7 mouse cellular contexts compared by ENCODE assay signal in genomic region chr5:90891464-90891813, GRCm38 (mm10). TPM values are rescaled to one million over a fixed set of nuclear protein-coding genes. Genes with fewer than 3 reads are reported as not detected.
DNase-seq lines count a peak whose midpoint lies in the region; ATAC-seq lines count a peak whose summit lies in the region.

No protein-coding gene starts in this region.

- no peak for ATAC-seq in lung, embryonic 15.5 days (ENCODE audit: borderline replicate concordance, extremely low read depth, low FRiP score, low TSS enrichment)
- ATAC-seq in forebrain, embryonic 14.5 days, result peak; percentile 27
- no peak for ATAC-seq in limb, embryonic 13.5 days (ENCODE audit: low FRiP score, low read depth)
- no peak; the same call in 1 of the 2 replicates for ATAC-seq in stomach, embryonic 14.5 days (ENCODE audit: insufficient number of reproducible peaks, insufficient read depth, low FRiP score, low read depth)

- no peak overlapping the region for H3K27ac ChIP-seq in lung, embryonic 15.5 days
- H3K27ac ChIP-seq in forebrain, embryonic 14.5 days (ENCODE audit: low read depth, low read length), result no peak overlapping the region
- H3K27ac ChIP-seq in limb, embryonic 13.5 days, result no peak overlapping the region; the same call in 1 of the 2 replicates
- no peak overlapping the region for H3K27ac ChIP-seq in stomach, embryonic 14.5 days (ENCODE audit: low read length)

- no peaks in the 10 kb centered on the region for H3K36me3 ChIP-seq in lung, embryonic 15.5 days
- H3K36me3 ChIP-seq in forebrain, embryonic 14.5 days (ENCODE audit: control insufficient read depth, insufficient read depth, low read length), result no peaks in the 10 kb centered on the region
- H3K36me3 ChIP-seq in limb, embryonic 13.5 days, result no peaks in the 10 kb centered on the region
- H3K36me3 ChIP-seq in stomach, embryonic 14.5 days (ENCODE audit: control insufficient read depth, insufficient read depth, low read length), result no peaks in the 10 kb centered on the region

- H3K4me3 ChIP-seq in lung, embryonic 15.5 days, result peak overlapping the region; percentile 53
- H3K4me3 ChIP-seq in forebrain, embryonic 14.5 days (ENCODE audit: low read depth, low read length), result peak overlapping the region; percentile 40
- H3K4me3 ChIP-seq in limb, embryonic 13.5 days, result peak overlapping the region; percentile 51
- H3K4me3 ChIP-seq in stomach, embryonic 14.5 days (ENCODE audit: low read depth, low read length), result peak overlapping the region; percentile 40

- H3K4me1 ChIP-seq in lung, embryonic 15.5 days, result peaks cover 9% of the 10 kb centered on the region
- peaks cover 5% of the 10 kb centered on the region for H3K4me1 ChIP-seq in forebrain, embryonic 14.5 days (ENCODE audit: control insufficient read depth, insufficient read depth, low read length)
- H3K4me1 ChIP-seq in limb, embryonic 13.5 days, result peaks cover 9% of the 10 kb centered on the region
- H3K4me1 ChIP-seq in stomach, embryonic 14.5 days (ENCODE audit: control insufficient read depth, insufficient read depth, low read length), result no peaks in the 10 kb centered on the region

- H3K4me2 ChIP-seq in lung, embryonic 15.5 days, result peak overlapping the region; percentile 89
- peak overlapping the region; percentile 84 for H3K4me2 ChIP-seq in forebrain, embryonic 14.5 days (ENCODE audit: low read length)
- H3K4me2 ChIP-seq in limb, embryonic 13.5 days (replicated peaks), result peak overlapping the region; percentile 86
- H3K4me2 ChIP-seq in stomach, embryonic 14.5 days (replicated peaks; ENCODE audit: low read depth, low read length), result peak overlapping the region; percentile 87

- DNase-seq in lung, postnatal 10 days, result no peak
- no peak for DNase-seq in forebrain, embryonic 14.5 days (ENCODE audit: low spot score)
- DNase-seq in cerebellum, postnatal 10 days, result no peak
- no peak for DNase-seq in adrenal gland, postnatal 10 days

- peak overlapping the region; percentile 59 for H3K9ac ChIP-seq in lung, embryonic 15.5 days
- H3K9ac ChIP-seq in forebrain, embryonic 14.5 days (ENCODE audit: low read length), result peak overlapping the region; percentile 54
- H3K9ac ChIP-seq in limb, embryonic 13.5 days, result peak overlapping the region; percentile 65
- peak overlapping the region; percentile 40; the same call in 1 of the 2 replicates for H3K9ac ChIP-seq in stomach, embryonic 14.5 days (replicated peaks; ENCODE audit: low read depth, low read length)

- no peaks in the 10 kb centered on the region for H3K9me3 ChIP-seq in lung, embryonic 15.5 days
- no peaks in the 10 kb centered on the region for H3K9me3 ChIP-seq in forebrain, embryonic 14.5 days (replicated peaks; ENCODE audit: control insufficient read depth, low read length)
- no peaks in the 10 kb centered on the region for H3K9me3 ChIP-seq in limb, embryonic 13.5 days
- H3K9me3 ChIP-seq in stomach, embryonic 14.5 days (ENCODE audit: control insufficient read depth, low read depth, low read length), result no peaks in the 10 kb centered on the region

- no peaks in the 10 kb centered on the region; the same call in 1 of the 2 replicates for H3K27me3 ChIP-seq in lung, embryonic 15.5 days
- H3K27me3 ChIP-seq in forebrain, embryonic 14.5 days (replicated peaks; ENCODE audit: control insufficient read depth, insufficient read depth, low read length), result no peaks in the 10 kb centered on the region
- peaks cover 18% of the 10 kb centered on the region for H3K27me3 ChIP-seq in limb, embryonic 13.5 days
- H3K27me3 ChIP-seq in stomach, embryonic 14.5 days (ENCODE audit: control insufficient read depth, insufficient read depth, low read length), result no peaks in the 10 kb centered on the region

- 30% methylated on average over 10 of the region's 10 CpGs for WGBS in lung, embryonic 15.5 days
- 20% methylated on average over 10 of the region's 10 CpGs for WGBS in forebrain, embryonic 14.5 days
- 24% methylated on average over 10 of the region's 10 CpGs for WGBS in limb, embryonic 13.5 days
- 26% methylated on average over 10 of the region's 10 CpGs for WGBS in stomach, embryonic 14.5 days

RNA-seq across cellular contexts. Expression of gene Cxcl1, which starts 0.4 kb away (rescaled TPM):
- 0.40 and 0.69 TPM in 2 replicates for polyA plus RNA-seq in lung, embryonic 15.5 days (2015; fragmentation: Nextera tagmentation; extraction: Ambion mirVana)
- 0.56 TPM in 1 of 2 replicates, not detected in the other for polyA plus RNA-seq in forebrain, embryonic 14.5 days (2014; fragmentation: Nextera tagmentation; extraction: Ambion mirVana)
- polyA plus RNA-seq in limb, embryonic 13.5 days (2015; fragmentation: Nextera tagmentation; extraction: Ambion mirVana), result 1.1 and 1.4 TPM in 2 replicates
- 0.83 and 1.2 TPM in 2 replicates for polyA plus RNA-seq in stomach, embryonic 14.5 days (2014; fragmentation: Nextera tagmentation; extraction: Ambion mirVana)
- 1 to 10 TPM; 1.3 TPM for total RNA-seq in adrenal gland, postnatal 10 days (2021)

RNA-seq across cellular contexts. Expression of gene Cxcl2, which starts 12.2 kb away (rescaled TPM):
- not detected in 2 replicates for polyA plus RNA-seq in lung, embryonic 15.5 days (2015; fragmentation: Nextera tagmentation; extraction: Ambion mirVana)
- polyA plus RNA-seq in forebrain, embryonic 14.5 days (2014; fragmentation: Nextera tagmentation; extraction: Ambion mirVana), result not detected in 2 replicates
- polyA plus RNA-seq in limb, embryonic 13.5 days (2015; fragmentation: Nextera tagmentation; extraction: Ambion mirVana), result 0.18 and 0.28 TPM in 2 replicates
- polyA plus RNA-seq in stomach, embryonic 14.5 days (2014; fragmentation: Nextera tagmentation; extraction: Ambion mirVana), result not detected in 2 replicates
- total RNA-seq in adrenal gland, postnatal 10 days (2021), result under 1 TPM in 1 of 2 experiments, not detected in 1; 0.36 TPM

RNA-seq across cellular contexts. Expression of gene Mthfd2l, which starts 39.5 kb away (rescaled TPM):
- polyA plus RNA-seq in lung, embryonic 15.5 days (2015; fragmentation: Nextera tagmentation; extraction: Ambion mirVana), result 44.2 and 45.6 TPM in 2 replicates
- polyA plus RNA-seq in forebrain, embryonic 14.5 days (2014; fragmentation: Nextera tagmentation; extraction: Ambion mirVana), result 71.9 and 86.0 TPM in 2 replicates
- polyA plus RNA-seq in limb, embryonic 13.5 days (2015; fragmentation: Nextera tagmentation; extraction: Ambion mirVana), result 59.5 and 62.3 TPM in 2 replicates
- polyA plus RNA-seq in stomach, embryonic 14.5 days (2014; fragmentation: Nextera tagmentation; extraction: Ambion mirVana), result 56.4 and 58.9 TPM in 2 replicates
- total RNA-seq in adrenal gland, postnatal 10 days (2021), result 10 to 100 TPM; 14.8 to 16.1 TPM
